Mouse (Mus musculus): ENCODE data around the gene Ripor1. TPM values are rescaled to one million over a fixed set of nuclear protein-coding genes. Genes with fewer than 3 reads are reported as not detected.
A peak's percentile ranks its signal among the peaks of the same experiment; 100 is the strongest.

The Ripor1 gene
- total RNA-seq, 2 experiments from 2014 or later: 51.1 to 51.5 TPM

DNA sequence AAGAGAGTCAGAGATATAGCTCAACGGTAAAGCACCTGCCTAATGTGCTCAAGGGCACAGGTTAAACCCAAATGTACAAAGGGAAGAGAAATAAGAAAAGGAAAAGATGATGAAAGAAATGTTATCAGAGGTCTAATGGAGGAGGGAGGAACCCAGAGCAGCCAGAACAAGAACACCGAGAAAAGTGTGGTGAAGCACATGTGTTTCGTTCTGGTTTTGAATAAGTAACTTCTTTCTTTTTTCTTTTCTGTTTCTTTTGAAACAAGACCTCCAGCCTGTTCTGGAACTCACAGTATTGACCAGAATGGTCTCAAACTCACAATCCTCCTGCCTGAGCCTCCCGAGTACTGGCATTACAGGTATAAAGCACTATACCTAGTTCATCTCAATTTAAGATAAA, 24.3 kb downstream of the Ripor1 start:
- no peak for DNase-seq

DNA sequence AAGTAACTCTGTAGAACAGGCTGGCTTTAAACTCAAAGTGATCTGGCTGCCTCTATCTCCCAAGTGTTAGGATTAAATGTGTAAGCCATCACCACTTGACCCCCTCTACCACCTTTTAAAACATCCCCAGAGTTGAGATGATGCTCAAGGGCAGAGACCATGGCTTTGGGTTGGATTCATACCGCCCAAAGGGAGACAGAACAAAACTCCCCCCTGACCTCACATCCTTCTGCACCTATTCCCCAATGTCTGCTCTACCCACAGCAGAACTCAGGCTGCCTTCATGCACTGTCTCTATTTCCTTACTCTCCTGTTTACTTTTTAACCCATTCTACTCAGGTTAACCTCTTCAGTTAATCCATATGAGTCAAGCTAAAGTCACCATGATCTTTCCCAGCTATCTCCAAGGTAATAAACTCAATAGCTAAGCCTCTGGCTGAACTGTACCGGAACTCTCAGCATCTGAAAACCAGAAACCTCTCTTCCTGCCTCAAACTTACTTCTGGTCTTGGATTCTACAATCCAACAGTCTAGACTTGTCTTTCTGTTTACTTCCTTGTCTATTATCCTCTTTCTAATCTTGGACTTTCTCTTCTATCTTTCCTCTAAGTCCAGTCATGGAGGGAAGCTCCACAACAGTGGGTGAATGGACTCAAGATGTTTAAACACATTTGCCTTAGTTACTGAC, 29.9 kb downstream of the Ripor1 start:
- no peak for DNase-seq

DNA sequence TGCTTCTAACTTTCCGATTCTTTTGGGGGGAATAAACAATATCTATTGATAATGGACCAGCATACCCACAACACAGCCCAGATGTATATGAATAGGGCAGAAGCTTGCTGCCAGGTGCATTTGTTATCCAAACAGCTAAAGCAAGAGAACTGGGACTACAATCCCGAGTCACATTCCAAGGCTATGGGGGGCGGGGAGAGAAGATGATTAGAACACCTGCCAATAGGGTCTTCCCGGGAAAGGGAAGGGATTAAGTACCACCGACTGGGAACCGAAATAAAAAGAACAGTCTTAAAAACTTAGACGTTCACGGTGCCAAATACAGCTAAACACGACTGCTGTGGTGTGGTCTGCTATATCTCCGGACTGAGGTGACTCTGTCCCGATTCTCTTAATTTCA, 30.4 kb downstream of the Ripor1 start:
- peak; percentile 16 for DNase-seq

GRCm38 (mm10) chr8:105636018-105636962, 31.2 kb downstream of the Ripor1 start, which contains the start of gene Ctcf:
Gene Ctcf (plus strand): TSS chr8:105636568.
- peak; percentile 93 for DNase-seq

- DNase-seq: peak; percentile 64
Observed at GRCm38 (mm10) chr8:105636963-105637510, 32.0 kb downstream of the Ripor1 start, which contains the start of gene Agrp. Gene Agrp (minus strand): TSS chr8:105637393.

DNA sequence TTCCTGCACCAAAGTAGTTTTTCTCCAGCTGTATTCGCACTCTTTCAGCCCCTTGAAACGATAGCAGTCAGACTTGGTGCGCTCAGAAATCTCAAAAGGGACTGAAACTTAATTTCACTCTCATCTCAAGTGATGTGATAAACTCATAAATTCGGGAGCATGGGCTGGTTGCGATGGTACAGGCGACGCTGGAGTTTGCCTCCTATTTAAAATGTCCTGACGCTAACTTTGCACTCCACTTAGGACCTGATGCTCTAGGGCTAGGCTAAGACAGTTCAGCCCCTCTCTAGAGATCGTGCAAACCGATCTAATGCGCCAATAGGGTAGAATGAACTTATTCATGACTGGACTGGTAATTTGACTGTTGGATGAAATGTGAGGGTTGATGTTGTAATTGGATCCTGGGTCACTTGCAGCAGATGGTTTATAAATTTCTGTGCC, 32.6 kb downstream of the Ripor1 start:
- no peak for DNase-seq

- DNase-seq: no peak
Observed at GRCm38 (mm10) chr8:105638510-105638909, 33.5 kb downstream of the Ripor1 start.

GRCm38 (mm10) chr8:105639835-105640234, 34.8 kb downstream of the Ripor1 start:
- DNase-seq: no peak

DNA sequence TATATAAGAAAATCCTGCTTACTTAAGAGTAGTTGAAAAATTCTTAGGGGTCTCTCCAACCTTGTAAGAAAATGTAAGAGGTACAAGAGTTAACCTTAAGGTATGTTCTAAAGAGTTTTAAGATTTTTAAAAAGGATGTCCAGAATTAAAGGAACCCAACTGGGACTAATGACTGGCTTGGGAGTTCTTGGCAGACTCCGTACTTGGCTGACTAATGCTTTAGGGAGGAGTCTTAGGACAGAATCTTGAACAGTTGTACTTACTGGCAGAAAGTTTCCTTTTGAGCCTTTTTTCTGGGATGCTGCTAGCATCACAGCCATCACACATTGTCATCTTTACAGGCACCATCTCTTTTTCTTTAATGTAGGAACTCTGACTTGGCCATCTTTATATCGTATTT, 35.5 kb downstream of the Ripor1 start:
- peak; percentile 32 for DNase-seq

GRCm38 (mm10) chr8:105645205-105645604, 40.1 kb downstream of the Ripor1 start:
- no peak for DNase-seq

- no peak for DNase-seq
Observed at GRCm38 (mm10) chr8:105648929-105649328, 43.9 kb downstream of the Ripor1 start.

DNA sequence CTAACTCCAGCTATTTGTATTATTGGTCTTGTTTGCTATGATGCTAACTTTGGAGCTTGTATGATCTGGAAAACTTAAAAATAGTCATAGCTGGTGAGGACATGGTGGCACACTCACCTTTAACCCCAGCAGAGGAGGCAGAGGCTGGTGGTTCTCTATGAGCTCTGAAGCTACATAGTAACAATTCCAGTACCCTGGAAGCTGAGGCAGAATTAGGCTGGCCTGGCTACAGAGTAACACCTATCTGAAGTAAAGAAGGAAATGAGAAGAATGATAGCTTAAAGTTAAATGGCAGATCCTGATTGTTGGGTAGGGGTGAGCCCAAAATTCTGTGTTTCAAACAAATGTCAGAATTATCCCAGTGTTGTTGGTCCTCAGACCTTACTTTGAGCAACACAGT, 52.6 kb downstream of the Ripor1 start:
- DNase-seq: no peak

DNA sequence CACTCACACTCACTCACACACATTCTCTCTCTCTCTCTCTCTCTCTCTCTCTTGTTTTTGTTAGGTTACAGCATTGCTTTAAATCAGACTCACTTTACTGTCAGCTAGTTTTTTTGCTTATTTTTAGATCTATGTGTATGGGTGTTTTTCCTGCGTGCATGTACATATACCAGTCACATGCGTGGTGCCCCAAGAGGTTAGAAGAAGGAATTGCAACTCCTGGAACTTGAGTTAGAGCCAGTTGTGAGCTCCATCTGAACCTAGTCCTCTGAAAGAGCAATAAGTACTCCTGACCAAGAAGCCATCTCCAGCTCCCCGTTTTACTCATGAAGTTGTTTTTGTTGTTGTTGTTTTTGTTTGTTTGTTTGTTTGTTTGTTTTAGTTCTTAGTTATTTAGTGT, 56.1 kb downstream of the Ripor1 start:
- DNase-seq: peak; percentile 41

Small RNA genes within 50 kb of the gene (microRNA-seq; reads per million reads assigned to microRNA genes)
- gene Mir1966: 1.0 to 1.4 reads per million in 2 experiments

Other genes starting within 250 kb of the Ripor1 start
- under 1 TPM in 1 of 2 experiments, not detected in 1; 0.17 TPM for gene Plekhg4, start 232.0 kb upstream of the Ripor1 start, total RNA-seq (2021)
- gene Kctd19, start 191.8 kb upstream of the Ripor1 start, total RNA-seq (2021): not detected
- gene Lrrc36, start 191.7 kb upstream of the Ripor1 start, total RNA-seq (2021): under 1 TPM; 0.50 to 0.93 TPM
- gene Tppp3, start 133.7 kb upstream of the Ripor1 start, total RNA-seq (2021): 10 to 100 TPM; 44.4 to 46.1 TPM
- 10 to 100 TPM; 14.6 to 15.9 TPM for gene Zdhhc1, start 108.4 kb upstream of the Ripor1 start, total RNA-seq (2021)
- gene Hsd11b2, start 86.5 kb upstream of the Ripor1 start, total RNA-seq (2021): under 1 TPM; 0.43 to 0.52 TPM
- 10 to 100 TPM; 58.2 to 59.5 TPM for gene Atp6v0d1, start 39.2 kb upstream of the Ripor1 start, total RNA-seq (2021)
- 10 to 100 TPM; 59.1 to 63.2 TPM for gene Ctcf, start 31.3 kb downstream of the Ripor1 start, total RNA-seq (2021)
- not detected for gene Agrp, start 32.1 kb downstream of the Ripor1 start, total RNA-seq (2021)
- under 1 TPM; 0.41 TPM for gene Carmil2, start 81.0 kb downstream of the Ripor1 start, total RNA-seq (2021)
- 10 to 100 TPM; 23.0 to 25.6 TPM for gene Acd, start 95.8 kb downstream of the Ripor1 start, total RNA-seq (2021)
- gene Pard6a, start 95.9 kb downstream of the Ripor1 start, total RNA-seq (2021): 1 to 10 TPM; 5.9 to 6.2 TPM
- gene 4933405L10Rik, start 102.4 kb downstream of the Ripor1 start, total RNA-seq (2021): not detected
- gene Enkd1, start 103.0 kb downstream of the Ripor1 start, total RNA-seq (2021): 1 to 10 TPM; 5.4 to 6.8 TPM
- 1 to 10 TPM; 4.6 to 4.9 TPM for gene Gfod2, start 153.4 kb downstream of the Ripor1 start, total RNA-seq (2021)
- gene Ranbp10, start 222.1 kb downstream of the Ripor1 start, total RNA-seq (2021): 10 to 100 TPM; 22.3 to 23.1 TPM
- gene Tsnaxip1, start 222.5 kb downstream of the Ripor1 start, total RNA-seq (2021): not detected
- gene Cenpt, start 248.0 kb downstream of the Ripor1 start, total RNA-seq (2021): 10 to 100 TPM; 16.8 to 18.4 TPM
- gene Thap11, start 249.9 kb downstream of the Ripor1 start, total RNA-seq (2021): 10 to 100 TPM; 26.4 to 29.3 TPM